Mouse (Mus musculus): Measurements from ENCODE around the gene Slc17a7. TPM values are rescaled to one million over a fixed set of nuclear protein-coding genes. Genes with fewer than 3 reads are reported as not detected.

The Slc17a7 gene
- total RNA-seq, 2 experiments from 2014 or later = not detected

- ATAC-seq (ENCODE audit: poor library complexity, severe bottlenecking) = 0 out of 2 replicates have a peak, but pooled peaks have one; percentile 4
Observed at GRCm38 (mm10) chr7:45174567-45175280, 11.0 kb downstream of the Slc17a7 start.

DNA sequence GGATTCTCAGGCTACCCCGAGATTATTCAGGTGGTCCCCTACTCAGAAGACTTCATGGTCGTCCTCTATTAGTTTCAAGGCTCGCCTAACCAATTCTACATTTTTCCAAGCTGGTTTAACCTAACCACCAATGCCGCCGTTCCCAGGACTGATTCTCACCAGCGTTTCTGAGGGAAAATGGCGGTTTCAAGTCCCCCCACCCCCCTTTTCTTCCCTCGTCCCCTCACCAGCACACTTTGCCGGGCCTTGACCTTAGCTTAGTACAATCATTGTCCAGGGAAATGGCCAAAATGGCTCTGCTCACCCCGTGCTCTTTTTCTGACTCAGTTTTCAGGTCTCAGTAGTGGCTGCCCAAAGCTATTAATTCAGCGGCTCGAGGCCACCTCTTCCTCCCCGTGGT is 11.6 kb downstream of the Slc17a7 start:
- no peak for ATAC-seq (ENCODE audit: poor library complexity, severe bottlenecking)

GRCm38 (mm10) chr7:45175929-45176328 is 12.2 kb downstream of the Slc17a7 start:
- no peak for ATAC-seq (ENCODE audit: poor library complexity, severe bottlenecking)

DNA sequence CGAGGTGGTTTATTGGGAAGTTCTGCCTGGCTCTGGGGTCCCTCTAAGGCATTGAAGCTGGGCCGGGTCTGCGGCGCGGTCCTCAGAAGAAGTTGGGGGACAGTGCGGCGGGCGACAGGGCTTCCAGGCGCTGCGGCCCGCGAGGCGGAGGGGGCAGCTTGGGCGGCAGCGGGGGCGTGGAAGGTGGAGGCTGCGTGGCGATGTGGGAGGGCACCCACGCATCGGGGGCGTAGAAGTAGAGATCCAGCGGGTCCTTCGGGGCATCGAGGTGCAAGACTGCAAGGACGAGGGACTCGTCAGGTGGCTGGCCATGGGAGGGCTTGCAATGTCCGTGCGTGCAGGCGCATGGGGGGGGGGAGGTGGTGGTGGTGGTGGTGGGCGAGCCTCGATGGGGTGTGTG is 12.6 kb downstream of the Slc17a7 start:
- ATAC-seq (ENCODE audit: poor library complexity, severe bottlenecking) = no peak

DNA sequence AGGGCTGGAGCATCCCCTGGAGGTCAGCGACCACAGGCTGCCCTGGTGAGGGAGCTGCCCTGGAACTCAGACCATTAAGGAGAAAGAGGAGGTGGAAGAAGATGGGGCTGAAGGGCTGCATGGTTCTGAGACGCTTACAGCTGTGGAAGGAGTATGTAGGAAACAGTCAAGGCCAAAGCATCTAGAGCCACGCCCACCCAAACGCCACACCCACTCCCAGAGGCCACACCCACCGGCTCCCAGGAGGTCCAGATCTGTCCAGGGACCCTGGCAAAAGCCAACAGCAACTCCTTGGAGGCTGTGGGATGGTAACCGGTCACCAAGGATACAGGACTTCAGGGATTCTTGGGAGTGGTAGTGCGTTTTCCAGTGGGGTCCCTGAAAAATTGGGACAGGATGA is 14.8 kb downstream of the Slc17a7 start:
- ATAC-seq (ENCODE audit: poor library complexity, severe bottlenecking) = no peak

GRCm38 (mm10) chr7:45179469-45179868 is 15.7 kb downstream of the Slc17a7 start, which contains the start of gene Gfy:
TSS of gene Gfy (minus strand) at chr7:45179569.
- no peak for ATAC-seq (ENCODE audit: poor library complexity, severe bottlenecking)

GRCm38 (mm10) chr7:45180896-45181477 is 17.2 kb downstream of the Slc17a7 start, which contains the start of gene Pth2:
TSS of gene Pth2 (plus strand) at chr7:45180995.
- ATAC-seq (ENCODE audit: poor library complexity, severe bottlenecking) = no peak

GRCm38 (mm10) chr7:45181540-45181939 is 17.8 kb downstream of the Slc17a7 start:
- no peak for ATAC-seq (ENCODE audit: poor library complexity, severe bottlenecking)

GRCm38 (mm10) chr7:45182199-45182601 is 18.5 kb downstream of the Slc17a7 start:
- ATAC-seq (ENCODE audit: poor library complexity, severe bottlenecking) = peak; percentile 96

- peak; percentile 17; the same call in 1 of the 2 replicates for ATAC-seq (ENCODE audit: poor library complexity, severe bottlenecking)
Observed at GRCm38 (mm10) chr7:45182606-45183005, 18.9 kb downstream of the Slc17a7 start.

- ATAC-seq (ENCODE audit: poor library complexity, severe bottlenecking) = no peak
Observed at GRCm38 (mm10) chr7:45183672-45184071, 19.9 kb downstream of the Slc17a7 start.

DNA sequence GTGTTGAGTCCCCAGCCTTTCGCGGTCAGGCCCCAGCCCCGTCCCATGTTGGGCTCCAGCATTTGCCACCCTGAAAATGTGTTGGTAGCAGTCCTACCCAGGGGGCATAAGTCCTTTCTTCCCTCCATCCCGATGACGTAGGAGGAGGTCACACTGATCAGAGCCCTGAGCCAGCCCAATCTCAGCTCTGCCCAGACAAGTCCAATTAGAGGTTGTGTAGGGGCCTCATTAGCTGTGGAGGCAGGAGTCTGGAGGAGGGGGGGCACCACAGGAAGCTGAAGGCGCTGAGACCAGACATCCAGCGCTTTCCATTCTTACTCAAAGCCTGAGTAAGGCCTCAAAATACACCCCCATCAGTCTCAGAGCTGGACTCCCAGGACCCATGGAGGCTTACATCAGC is 22.2 kb downstream of the Slc17a7 start:
- no peak for ATAC-seq (ENCODE audit: poor library complexity, severe bottlenecking)

GRCm38 (mm10) chr7:45189600-45189999 is 25.9 kb downstream of the Slc17a7 start:
- ATAC-seq (ENCODE audit: poor library complexity, severe bottlenecking) = no peak

GRCm38 (mm10) chr7:45190186-45190585 is 26.4 kb downstream of the Slc17a7 start:
- ATAC-seq (ENCODE audit: poor library complexity, severe bottlenecking) = no peak

GRCm38 (mm10) chr7:45191161-45191560 is 27.4 kb downstream of the Slc17a7 start:
- ATAC-seq (ENCODE audit: poor library complexity, severe bottlenecking) = no peak

DNA sequence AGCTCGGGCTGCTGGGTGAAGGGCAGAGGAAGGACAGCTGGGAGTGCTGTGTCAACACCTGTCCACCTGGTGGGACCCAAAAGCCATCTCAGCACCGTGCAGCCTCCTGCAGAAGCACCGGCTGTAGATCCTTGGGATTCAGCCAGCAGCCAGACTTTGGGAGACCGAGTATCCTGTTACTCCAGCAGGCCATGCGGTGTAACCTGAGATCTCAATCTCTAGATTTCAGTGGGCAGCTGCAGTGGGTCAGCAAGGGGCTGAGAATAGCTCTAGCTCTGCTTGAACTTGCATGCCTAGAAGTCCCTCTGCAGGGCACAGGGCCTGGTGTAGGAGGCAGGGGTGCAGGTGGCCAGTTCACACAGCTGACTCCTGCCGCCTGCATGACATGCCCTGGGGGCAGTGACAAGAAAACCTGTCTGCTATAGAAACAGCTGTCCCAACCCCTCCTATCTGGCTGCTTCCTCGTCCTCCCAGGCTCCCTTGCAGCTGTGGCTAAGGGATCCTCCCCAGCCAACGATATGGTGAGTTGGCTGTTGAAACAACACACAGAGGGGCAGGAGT is 28.1 kb downstream of the Slc17a7 start:
- no peak for ATAC-seq (ENCODE audit: poor library complexity, severe bottlenecking)

GRCm38 (mm10) chr7:45192585-45193310 is 29.0 kb downstream of the Slc17a7 start:
- ATAC-seq (ENCODE audit: poor library complexity, severe bottlenecking) = no peak

DNA sequence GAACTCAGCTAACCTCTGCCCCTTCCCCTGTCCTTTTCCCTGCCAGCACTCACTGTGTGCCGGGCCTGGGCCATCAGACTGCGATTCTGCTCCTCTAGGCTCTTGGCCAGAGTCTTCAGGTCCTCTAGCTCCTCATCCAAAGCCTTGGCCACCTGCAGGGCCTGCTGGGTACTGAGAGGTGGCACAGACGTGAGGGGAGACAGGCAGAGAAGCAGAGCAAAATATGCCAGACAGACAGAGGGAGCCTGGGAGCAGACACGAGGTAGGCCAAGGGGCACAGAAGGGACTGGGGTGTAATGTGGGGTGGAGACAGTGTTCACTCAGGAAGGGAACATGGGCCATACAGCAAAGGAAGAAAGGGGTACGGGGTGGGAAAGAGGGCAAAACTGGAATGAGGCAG is 29.7 kb downstream of the Slc17a7 start:
- ATAC-seq (ENCODE audit: poor library complexity, severe bottlenecking) = no peak

DNA sequence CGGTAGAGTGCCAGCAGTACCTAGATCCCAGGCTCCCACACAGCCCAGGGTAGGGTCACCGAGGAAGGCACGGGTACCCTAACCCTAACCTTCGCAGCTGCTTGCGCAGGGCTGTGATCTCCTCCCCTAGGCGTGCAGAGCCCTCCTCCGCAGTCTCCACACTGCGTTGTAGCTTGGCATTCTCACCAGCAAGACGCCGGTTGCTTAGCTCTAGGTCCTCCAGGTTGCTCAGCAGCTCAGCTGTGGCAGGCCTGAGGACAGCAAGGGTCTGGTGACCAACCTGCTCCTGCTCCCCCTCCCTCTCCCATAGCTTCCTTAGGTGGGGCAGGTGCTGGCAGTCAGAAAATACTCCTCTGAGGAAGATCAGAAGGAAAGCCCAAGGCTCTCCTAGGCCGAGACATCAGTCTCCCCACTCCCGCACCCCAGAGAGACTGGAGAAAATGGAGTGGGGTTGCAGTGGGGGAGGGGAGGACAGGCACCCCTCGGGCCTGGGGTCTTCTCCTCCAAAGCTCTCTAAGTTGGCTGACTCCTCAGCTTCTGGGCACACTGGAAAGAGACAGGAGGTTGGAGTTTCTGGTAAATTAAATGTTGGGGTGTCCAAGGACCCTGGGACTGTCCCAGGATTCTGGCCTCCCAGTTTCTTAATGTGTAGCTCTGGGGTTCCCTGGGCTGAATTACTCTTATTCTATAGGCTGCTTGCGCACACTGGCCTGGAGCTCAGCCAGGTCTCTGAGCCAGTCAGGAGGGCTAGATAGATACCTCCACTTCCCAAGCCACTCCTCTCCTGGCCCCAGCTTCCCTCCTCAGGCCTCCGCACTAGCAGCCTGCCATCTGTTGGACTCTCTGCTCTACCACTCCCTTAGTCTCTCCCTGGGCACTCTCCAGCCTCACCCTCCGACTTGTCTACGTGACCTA is 30.4 kb downstream of the Slc17a7 start:
- no peak for ATAC-seq (ENCODE audit: poor library complexity, severe bottlenecking)
